Mouse (Mus musculus): ENCODE measurements at regions not wholly inside any gene's neighbourhood (a gene's known extent, or its start where the extent isn't known, plus 50 kb on each side); places are given as distances from the start of the nearest gene placed in this dataset.

GRCm38 (mm10) chr10:91889864-91890263, 708.7 kb upstream of the Tmpo start:
- Histone ChIP-seq H3K79me2 (ENCODE audit: control insufficient read depth, insufficient read depth, low read length, poor library complexity) (no peaks in the 10 kb centered on the region), H3K9ac (ENCODE audit: control insufficient read depth, low read depth, low read length, poor library complexity, severe bottlenecking) (peak overlapping the region; percentile 2; the same call in 1 of the 2 replicates), H3K9me3 (replicated peaks; ENCODE audit: insufficient read depth, low read length) (no peaks in the 10 kb centered on the region), H3K36me3 (ENCODE audit: control insufficient read depth in 1 of 2, insufficient read depth in 2 of 2, low read length in 2 of 2) (peaks cover 0 to 2% of the 10 kb centered on the region in 2 experiments; a peak in 1 of 4 replicates), H3K27ac (ENCODE audit: control insufficient read depth, low read depth, low read length) (peak overlapping the region; percentile 65), H3K27me3 (ENCODE audit: control insufficient read depth in 1 of 2, insufficient read depth in 2 of 2, low read length in 2 of 2) (no peaks in the 10 kb centered on the region), H3K4me1 (ENCODE audit: control insufficient read depth in 1 of 2, insufficient read depth in 2 of 2, low read length in 2 of 2) (peaks cover 9 to 11% of the 10 kb centered on the region in 2 experiments), H3K4me3 (ENCODE audit: control insufficient read depth in 1 of 2, insufficient read depth in 1 of 2, low read depth in 2 of 2, low read length in 2 of 2) (peak overlapping the region in 1 of 2 experiments; percentile 37; a peak in 1 of 4 replicates)
- DNase-seq (ENCODE audit: low read depth, low spot score), result peak; percentile 12
- TF ChIP-seq MXI1 (IDR thresholded peaks at IDR 0.05; ENCODE audit: low read depth, low read length), result no peak
- peak; percentile 69 for TF ChIP-seq ETS1 (IDR thresholded peaks at IDR 0.05; ENCODE audit: low read depth, low read length)
- TF ChIP-seq CHD1 (IDR thresholded peaks at IDR 0.05; ENCODE audit: low read depth, low read length), result no peak
- TF ChIP-seq EP300 (IDR thresholded peaks at IDR 0.05; ENCODE audit: low read depth in 1 of 2, low read length in 2 of 2), result peak in 1 of 2 experiments; percentile 69; a peak in 2 of 4 replicates
- TF ChIP-seq TCF12 (IDR thresholded peaks at IDR 0.05; ENCODE audit: low read depth, low read length), result peak; percentile 55; the same call in 1 of the 2 replicates

GRCm38 (mm10) chr10:91888537-91888936, 707.4 kb upstream of the Tmpo start:
- Histone ChIP-seq H3K9me3 (replicated peaks; ENCODE audit: insufficient read depth, low read length) (no peaks in the 10 kb centered on the region), H3K27me3 (ENCODE audit: control insufficient read depth in 1 of 2, insufficient read depth in 2 of 2, low read length in 2 of 2) (no peaks in the 10 kb centered on the region), H3K9ac (ENCODE audit: control insufficient read depth, low read depth, low read length, poor library complexity, severe bottlenecking) (no peak overlapping the region), H3K4me3 (ENCODE audit: control insufficient read depth in 1 of 2, insufficient read depth in 1 of 2, low read depth in 2 of 2, low read length in 2 of 2) (no peak overlapping the region), H3K4me1 (ENCODE audit: control insufficient read depth in 1 of 2, insufficient read depth in 2 of 2, low read length in 2 of 2) (peaks cover 9 to 11% of the 10 kb centered on the region in 2 experiments), H3K27ac (ENCODE audit: control insufficient read depth, low read depth, low read length) (peak overlapping the region; percentile 52), H3K36me3 (ENCODE audit: control insufficient read depth in 1 of 2, insufficient read depth in 2 of 2, low read length in 2 of 2) (peaks cover 0 to 2% of the 10 kb centered on the region in 2 experiments; a peak in 1 of 4 replicates), H3K79me2 (ENCODE audit: control insufficient read depth, insufficient read depth, low read length, poor library complexity) (no peaks in the 10 kb centered on the region)
- TF ChIP-seq TAL1 (IDR thresholded peaks at IDR 0.05; ENCODE audit: low read length) (no peak), HCFC1 (IDR thresholded peaks at IDR 0.05; ENCODE audit: low read depth, low read length) (no peak), TBP (IDR thresholded peaks at IDR 0.05; ENCODE audit: low read depth, low read length) (no peak), ZKSCAN1 (IDR thresholded peaks at IDR 0.05; ENCODE audit: low read depth, low read length) (no peak), ETS1 (IDR thresholded peaks at IDR 0.05; ENCODE audit: low read depth, low read length) (peak; percentile 63), SIN3A (IDR thresholded peaks at IDR 0.05; ENCODE audit: low read length) (no peak)
- DNase-seq (ENCODE audit: low read depth, low spot score), result peak; percentile 49

- TF ChIP-seq TAL1 (IDR thresholded peaks at IDR 0.05; ENCODE audit: low read length), result no peak
- peak; percentile 45 for TF ChIP-seq SMC3 (IDR thresholded peaks at IDR 0.05; ENCODE audit: low read depth, low read length)
- TF ChIP-seq CTCF (IDR thresholded peaks at IDR 0.05 in 2 of 3, conservative IDR thresholded peaks at IDR 0.05 in 1 of 3; ENCODE audit: control insufficient read depth in 1 of 3, insufficient read depth in 1 of 3, low read depth in 2 of 3, low read length in 3 of 3, poor library complexity in 1 of 3, severe bottlenecking in 1 of 3), result peak; percentile 40 to 52 (median 50)
- peak; percentile 47 for TF ChIP-seq ZC3H11A (IDR thresholded peaks at IDR 0.05; ENCODE audit: low read depth, low read length)
- no peak for TF ChIP-seq USF2 (IDR thresholded peaks at IDR 0.05; ENCODE audit: borderline replicate concordance in 1 of 2, insufficient read depth in 1 of 2, low read depth in 1 of 2, low read length in 2 of 2)
- peak; percentile 51 for TF ChIP-seq RAD21 (IDR thresholded peaks at IDR 0.05; ENCODE audit: low read depth, low read length)
- no peaks in the 10 kb centered on the region for H3K9me3 ChIP-seq (replicated peaks; ENCODE audit: insufficient read depth, low read length)
- H3K27ac ChIP-seq (ENCODE audit: control insufficient read depth, low read depth, low read length), result no peak overlapping the region
- no peak overlapping the region for H3K9ac ChIP-seq (ENCODE audit: control insufficient read depth, low read depth, low read length, poor library complexity, severe bottlenecking)
- no peaks in the 10 kb centered on the region for H3K27me3 ChIP-seq (ENCODE audit: control insufficient read depth in 1 of 2, insufficient read depth in 2 of 2, low read length in 2 of 2)
- no peaks in the 10 kb centered on the region for H3K36me3 ChIP-seq (ENCODE audit: control insufficient read depth in 1 of 2, insufficient read depth in 2 of 2, low read length in 2 of 2)
- peak; percentile 52 for DNase-seq (ENCODE audit: low read depth, low spot score)
- no peaks in the 10 kb centered on the region for H3K79me2 ChIP-seq (ENCODE audit: control insufficient read depth, insufficient read depth, low read length, poor library complexity)
- no peak overlapping the region for H3K4me3 ChIP-seq (ENCODE audit: control insufficient read depth in 1 of 2, insufficient read depth in 1 of 2, low read depth in 2 of 2, low read length in 2 of 2)
- H3K4me1 ChIP-seq (ENCODE audit: control insufficient read depth in 1 of 2, insufficient read depth in 2 of 2, low read length in 2 of 2), result no peaks in the 10 kb centered on the region; a peak in 1 of 4 replicates
Observed at GRCm38 (mm10) chr10:91883155-91883554, 702.0 kb upstream of the Tmpo start.

Data from MEL (cell line).